Mouse (Mus musculus): ENCODE data around the gene Zc2hc1b. TPM values are rescaled to one million over a fixed set of nuclear protein-coding genes. Genes with fewer than 3 reads are reported as not detected.
A peak's percentile ranks its signal among the peaks of the same experiment; 100 is the strongest.

Gene Zc2hc1b
- polyA plus RNA-seq, 1 experiment from 2014 or later = not detected

GRCm38 (mm10) chr10:13106909-13107624 is 70.8 kb downstream of the Zc2hc1b start:
- H3K27ac ChIP-seq (replicated peaks) = peak overlapping the region; percentile 4

DNA sequence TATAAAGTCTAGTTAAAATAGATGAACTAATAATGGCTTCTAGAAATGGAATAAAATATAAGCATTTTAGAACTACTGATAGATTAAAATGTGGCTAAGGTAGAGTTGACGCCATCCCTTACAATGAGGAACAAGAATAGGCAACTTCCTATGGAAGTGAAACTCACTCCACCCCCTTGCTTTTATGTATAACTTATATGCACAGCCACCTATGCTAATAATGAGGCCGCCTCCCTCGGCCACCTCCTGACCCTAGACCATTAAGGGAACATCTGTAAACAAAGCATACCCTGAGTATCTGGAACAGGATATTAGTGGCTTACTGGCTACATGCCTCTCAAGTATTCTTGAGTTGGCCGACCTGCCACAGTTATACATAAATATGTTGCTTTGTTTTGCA is 74.0 kb downstream of the Zc2hc1b start:
- Histone ChIP-seq H3K4me2 (replicated peaks) (no peak overlapping the region), H3K27ac (replicated peaks) (no peak overlapping the region), H3K36me3 (no peaks in the 10 kb centered on the region), H3K9me3 (no peaks in the 10 kb centered on the region), H3K4me1 (peaks cover 11% of the 10 kb centered on the region; the same call in 1 of the 2 replicates), H3K9ac (replicated peaks) (no peak overlapping the region), H3K4me3 (no peak overlapping the region), H3K27me3 (no peaks in the 10 kb centered on the region)
- no peak for ATAC-seq (replicated peaks)
- WGBS = 74% methylated on average over 4 of the region's 4 CpGs

More at GRCm38 (mm10) chr10:13106909-13107624, 70.8 kb downstream of the Zc2hc1b start:
- H3K4me3 ChIP-seq = no peak overlapping the region
- no peaks in the 10 kb centered on the region for H3K36me3 ChIP-seq
- H3K27me3 ChIP-seq = no peaks in the 10 kb centered on the region
- H3K9me3 ChIP-seq = no peaks in the 10 kb centered on the region
- no peak overlapping the region for H3K4me2 ChIP-seq (replicated peaks)
- H3K9ac ChIP-seq (replicated peaks) = no peak overlapping the region
- ATAC-seq (replicated peaks) = no peak
- WGBS = 46% methylated on average over 9 of the region's 9 CpGs
- H3K4me1 ChIP-seq = peaks cover 31% of the 10 kb centered on the region

DNA sequence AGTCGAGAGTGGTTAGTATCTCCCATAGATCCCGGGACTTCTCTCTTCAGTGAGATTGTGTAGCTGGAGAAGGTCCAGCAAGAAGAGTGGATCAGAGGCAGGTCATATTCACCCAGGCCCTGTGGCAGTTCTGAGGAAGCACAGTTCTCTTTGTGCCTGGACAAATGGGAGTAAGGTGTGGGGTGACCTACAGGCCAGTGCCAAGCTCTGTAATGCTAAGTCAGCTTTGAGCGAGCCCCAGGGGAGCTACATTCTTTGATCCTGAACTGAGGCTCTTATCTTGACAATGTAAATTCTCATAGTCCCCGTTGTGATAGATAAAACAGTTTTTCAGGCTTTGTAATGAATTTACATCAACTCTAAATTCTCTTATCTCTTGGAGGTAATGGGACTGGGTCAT is 75.5 kb downstream of the Zc2hc1b start:
- Histone ChIP-seq H3K9me3 (no peaks in the 10 kb centered on the region), H3K27me3 (no peaks in the 10 kb centered on the region), H3K9ac (replicated peaks) (no peak overlapping the region), H3K4me3 (no peak overlapping the region), H3K4me2 (replicated peaks) (no peak overlapping the region), H3K36me3 (no peaks in the 10 kb centered on the region), H3K27ac (replicated peaks) (no peak overlapping the region), H3K4me1 (no peaks in the 10 kb centered on the region)
- no peak for ATAC-seq (replicated peaks)
- 68% methylated on average over 4 of the region's 4 CpGs for WGBS

DNA sequence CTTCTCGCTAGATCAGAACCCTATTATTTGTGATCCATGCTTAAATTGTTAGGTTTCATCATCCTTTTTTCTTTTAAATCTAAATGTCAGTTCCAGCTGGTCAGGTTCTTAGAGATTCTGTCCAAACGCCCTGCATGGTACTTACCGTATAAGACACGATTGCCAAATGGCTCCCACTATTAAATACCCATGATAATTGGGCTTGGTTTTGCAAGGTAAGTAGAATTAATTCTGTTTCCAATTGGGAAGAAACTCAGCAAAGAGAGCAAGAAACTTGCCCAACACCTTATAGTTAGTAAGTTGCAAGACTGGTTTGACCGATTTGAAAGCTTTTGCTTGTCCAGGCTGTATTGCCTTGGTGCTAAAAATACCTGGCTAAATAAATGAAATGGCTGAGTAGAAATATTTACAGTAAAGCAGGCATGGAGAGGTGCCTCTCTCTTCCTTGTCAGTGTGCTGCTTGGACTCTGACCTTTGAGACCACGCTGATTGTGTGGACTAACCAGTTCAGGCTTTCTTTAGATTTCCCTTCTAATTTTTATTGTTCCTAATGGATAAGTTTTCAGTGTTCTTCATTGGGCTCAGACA is 77.7 kb downstream of the Zc2hc1b start:
- Histone ChIP-seq H3K4me1 (no peaks in the 10 kb centered on the region), H3K27ac (replicated peaks) (no peak overlapping the region), H3K9me3 (no peaks in the 10 kb centered on the region), H3K27me3 (no peaks in the 10 kb centered on the region), H3K4me3 (no peak overlapping the region), H3K4me2 (replicated peaks) (no peak overlapping the region), H3K9ac (replicated peaks) (no peak overlapping the region), H3K36me3 (no peaks in the 10 kb centered on the region)
- WGBS = 89% methylated on average over 6 of the region's 6 CpGs
- ATAC-seq (replicated peaks) = no peak

Other genes with a start within 250 kb of the Zc2hc1b start
- 0.69 and 0.91 TPM in 2 replicates for gene Stx11, start 213.7 kb downstream of the Zc2hc1b start, polyA plus RNA-seq (2015; fragmentation: Nextera tagmentation; extraction: Ambion mirVana)
- gene Sf3b5, start 172.7 kb downstream of the Zc2hc1b start, polyA plus RNA-seq (2015; fragmentation: Nextera tagmentation; extraction: Ambion mirVana) = 26.9 and 28.0 TPM in 2 replicates
- 37.0 and 41.0 TPM in 2 replicates for gene Plagl1, start 117.5 kb downstream of the Zc2hc1b start, polyA plus RNA-seq (2015; fragmentation: Nextera tagmentation; extraction: Ambion mirVana)
- 32.6 and 37.8 TPM in 2 replicates for gene Ltv1, start 15.1 kb upstream of the Zc2hc1b start, polyA plus RNA-seq (2015; fragmentation: Nextera tagmentation; extraction: Ambion mirVana)